Mouse (Mus musculus): Measurements from ENCODE around the gene Zfp418.

Gene Zfp418

DNA sequence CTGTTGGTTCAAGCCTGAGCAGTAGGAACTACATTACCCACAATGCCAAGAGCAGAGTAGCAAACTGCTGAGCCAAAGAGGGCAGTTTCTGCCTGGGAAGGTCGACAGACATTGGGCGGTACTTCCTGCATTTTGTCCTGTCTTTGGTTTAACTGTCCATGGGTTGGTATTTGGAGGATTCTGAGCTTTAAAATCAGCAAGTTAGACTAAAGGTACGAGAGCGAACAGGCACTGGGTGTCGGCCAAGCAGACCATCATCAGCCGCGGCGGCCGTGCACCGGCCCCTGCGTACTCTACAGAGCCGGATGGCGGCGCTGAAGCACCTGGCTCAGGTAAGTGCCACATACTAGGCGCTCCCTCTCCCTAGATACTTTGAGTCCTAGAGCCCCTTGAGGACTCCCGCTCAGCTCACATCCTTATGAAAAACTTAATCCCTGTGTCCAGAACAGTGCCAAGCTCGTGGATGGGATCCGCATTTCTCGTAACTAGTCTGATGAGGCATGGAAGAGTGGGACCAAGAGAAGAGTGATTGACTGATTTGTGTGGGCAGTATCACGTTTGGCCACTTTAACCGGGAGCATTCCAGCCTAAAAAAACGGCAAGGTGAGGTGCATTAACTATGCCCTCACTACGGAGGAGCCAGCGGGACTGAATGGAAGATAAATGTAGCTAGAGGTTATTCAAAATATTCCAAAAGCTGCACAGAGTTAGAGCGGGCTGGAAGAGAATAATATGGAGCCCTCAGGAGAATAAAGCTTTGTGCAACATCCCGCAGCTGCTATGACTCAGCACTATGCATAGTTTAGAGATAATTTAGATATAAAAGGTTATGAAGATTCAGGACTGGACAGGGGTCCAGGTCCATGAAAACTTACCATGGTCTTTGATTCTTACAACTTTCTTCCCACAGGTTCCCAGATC, at the start of gene Zfp418:
Gene Zfp418, plus strand, starts transcription at position 104 of the 921 bp plus-strand sequence.
- DNase-seq (ENCODE audit: low read depth), result peak; percentile 69

- DNase-seq (ENCODE audit: low read depth), result no peak
Measured at GRCm38 (mm10) chr7:7121602-7121980, 49.5 kb upstream of the Zfp418 start.

DNA sequence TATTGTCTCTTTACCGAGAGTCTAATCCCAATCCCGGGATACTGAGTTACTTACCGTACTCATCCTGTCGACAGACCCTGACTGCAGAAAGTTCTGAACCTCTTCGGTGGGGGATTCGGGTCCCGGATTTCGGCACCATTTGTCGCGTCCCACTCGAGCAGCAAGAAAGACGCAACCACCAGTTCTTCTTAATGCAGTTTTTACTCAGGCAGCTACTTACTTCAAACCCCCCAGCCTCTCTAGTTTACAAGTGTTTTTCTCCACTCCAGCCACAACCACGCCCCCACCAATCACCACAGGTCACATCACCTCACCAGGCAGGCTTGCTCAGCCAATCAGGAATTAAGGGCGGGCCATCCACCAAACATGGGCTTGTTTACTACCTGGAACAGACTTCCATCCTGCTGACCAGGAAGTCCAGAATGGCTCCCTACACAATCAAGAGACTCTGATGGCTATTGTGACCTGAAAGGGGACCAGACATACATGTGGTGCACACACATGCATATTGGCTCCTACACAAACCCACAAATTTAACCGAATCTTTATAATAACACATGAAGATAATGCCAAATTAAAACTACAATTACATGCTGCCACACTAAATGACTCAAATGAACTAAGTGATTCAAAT, 40.5 kb upstream of the Zfp418 start:
- DNase-seq (ENCODE audit: low read depth), result peak; percentile 26

- no peak for DNase-seq (ENCODE audit: low read depth)
Measured at GRCm38 (mm10) chr7:7132751-7133150, 38.4 kb upstream of the Zfp418 start.

- peak; percentile 58 for DNase-seq (ENCODE audit: low read depth)
Measured at GRCm38 (mm10) chr7:7136379-7136866, 34.7 kb upstream of the Zfp418 start, which contains the start of gene Zfp773. Zfp773 (minus strand) TSS chr7:7136755.

DNA sequence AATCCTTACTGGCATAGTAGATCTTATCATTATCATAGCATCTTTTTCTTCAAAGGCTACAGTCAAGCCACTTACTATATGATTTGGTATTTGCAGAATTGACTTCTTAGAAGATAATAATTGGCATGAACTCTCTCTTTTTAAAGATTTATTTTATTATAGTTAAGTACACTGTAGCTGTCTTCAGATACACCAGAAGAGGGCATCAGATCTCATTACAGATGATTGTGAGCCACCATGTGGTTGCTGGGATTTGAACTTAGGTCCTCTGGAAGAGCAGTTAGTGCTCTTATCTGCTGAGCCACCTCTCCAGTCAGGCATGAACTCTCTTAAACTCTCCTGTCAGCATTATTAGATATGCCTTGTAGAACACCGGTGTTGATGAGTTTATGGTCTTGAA, 26.9 kb upstream of the Zfp418 start:
- no peak for DNase-seq (ENCODE audit: low read depth)

DNA sequence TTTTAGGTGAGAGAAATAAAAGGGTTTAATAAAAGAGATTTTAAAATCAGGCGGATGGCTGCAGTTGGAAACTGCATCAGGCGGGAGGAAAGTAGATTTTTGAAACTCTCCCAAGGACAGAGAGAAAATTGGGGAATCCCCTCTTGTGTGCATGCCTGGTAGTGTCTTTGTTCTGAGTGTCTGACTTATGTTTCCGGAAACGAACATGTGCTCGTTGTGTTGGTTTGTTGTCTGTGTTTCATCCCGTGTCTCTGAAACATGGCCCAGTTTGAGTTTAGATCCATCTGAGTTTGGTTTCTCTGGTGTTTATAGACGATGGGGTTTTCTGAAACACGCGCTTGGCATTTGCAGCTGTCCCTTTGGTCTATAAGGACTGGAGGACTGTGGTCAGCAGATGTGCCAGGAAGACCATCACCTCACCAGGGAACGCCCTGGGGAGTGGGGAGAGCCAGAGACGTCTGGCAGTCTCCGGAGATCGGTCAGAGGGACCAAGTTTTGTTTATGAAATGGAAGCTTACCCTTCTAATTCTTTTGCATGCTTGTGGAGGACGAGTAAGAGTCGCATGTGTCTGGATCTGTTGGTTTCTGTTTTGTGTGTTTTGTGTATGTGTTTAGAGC, 25.0 kb upstream of the Zfp418 start:
- no peak for DNase-seq (ENCODE audit: low read depth)

DNA sequence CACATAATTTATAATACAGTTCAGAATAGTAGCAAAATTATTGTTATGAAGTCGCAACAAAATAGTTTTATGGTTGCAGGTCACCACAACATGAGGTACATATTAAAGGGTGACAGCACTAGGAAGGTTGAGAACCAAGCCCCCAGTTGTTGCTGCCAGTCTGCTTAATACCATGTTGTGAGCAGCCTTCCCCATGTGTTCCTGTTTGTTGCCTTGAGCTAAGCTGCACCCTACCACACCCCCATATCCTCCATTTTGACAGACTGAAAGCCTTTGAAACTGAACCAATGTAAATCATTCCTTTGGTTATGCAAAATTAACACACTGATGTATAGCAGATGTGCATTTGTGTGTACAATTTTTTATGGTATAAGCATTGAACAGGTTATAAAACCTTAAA, 14.8 kb downstream of the Zfp418 start:
- no peak for DNase-seq (ENCODE audit: low read depth)

DNA sequence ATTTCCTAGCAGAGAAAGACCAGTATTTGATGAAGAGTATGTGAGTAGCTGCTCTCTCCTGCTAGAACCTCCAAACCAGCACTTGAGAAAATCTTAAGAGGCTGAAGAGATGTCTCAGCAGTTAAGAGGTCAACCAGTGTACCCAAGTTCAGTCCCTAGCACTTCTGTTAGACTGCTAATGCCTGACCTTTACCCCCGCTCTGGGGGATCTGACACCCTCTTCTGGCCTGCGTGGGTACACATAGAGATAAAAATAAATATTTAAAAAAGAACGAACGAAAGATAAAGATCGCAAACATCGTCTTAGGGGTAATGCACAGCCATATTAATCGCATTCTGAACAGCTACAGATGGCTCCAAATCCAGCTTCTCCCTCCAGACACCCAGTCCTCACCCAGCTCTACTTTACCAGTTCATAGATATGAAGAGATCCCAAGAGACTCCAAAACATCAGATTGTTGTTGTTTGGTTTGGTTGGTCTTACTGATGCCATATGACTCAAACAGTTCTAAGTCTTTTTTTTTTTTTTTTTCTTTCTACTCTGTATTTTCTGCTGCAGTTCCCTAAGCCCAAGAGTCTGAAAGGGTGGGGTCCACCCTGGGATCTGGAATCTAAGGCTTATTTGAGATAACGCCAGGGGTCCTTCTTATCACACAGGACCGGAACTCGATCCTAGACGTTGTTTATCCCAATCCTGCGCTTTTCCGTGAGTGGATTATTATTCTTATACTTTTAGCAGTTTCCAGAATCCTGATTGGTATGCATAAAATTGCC, 16.5 kb downstream of the Zfp418 start:
- no peak for DNase-seq (ENCODE audit: low read depth)

DNA sequence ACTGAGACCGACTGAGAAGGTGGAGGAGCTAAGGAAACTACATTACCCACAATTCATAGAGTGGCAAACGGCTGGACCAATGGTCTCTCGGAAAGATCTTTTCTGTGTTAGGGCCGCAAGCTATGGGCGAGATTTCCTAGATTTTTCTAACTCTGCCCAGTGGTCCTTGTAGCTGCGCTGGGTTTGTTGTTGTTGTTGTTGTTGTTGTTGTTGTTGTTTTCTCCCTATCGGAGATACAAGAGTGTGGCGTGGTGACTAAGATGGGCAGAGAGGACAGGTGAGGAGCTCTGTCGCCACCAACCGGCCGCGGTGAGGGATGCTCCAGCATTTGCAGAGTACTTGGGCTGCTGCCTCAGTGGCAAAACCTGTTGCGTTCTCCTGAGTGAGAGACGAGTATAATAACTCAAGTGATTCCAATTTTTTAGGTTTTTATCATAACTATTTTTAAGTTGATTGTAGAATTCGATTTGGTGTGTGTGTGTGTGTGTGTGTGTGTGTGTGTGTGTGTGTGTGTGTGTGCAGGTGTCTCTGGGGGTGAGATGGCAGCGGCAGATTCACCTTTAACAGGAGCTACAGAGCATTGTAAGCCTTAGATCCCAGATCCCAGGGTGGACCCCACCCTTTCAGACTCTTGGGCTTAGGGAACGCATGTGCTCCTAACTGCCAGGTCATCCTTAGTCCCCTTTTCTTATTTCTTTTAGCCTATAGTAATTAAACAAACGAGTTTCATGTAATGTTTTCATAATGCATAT, 17.2 kb downstream of the Zfp418 start:
- DNase-seq (ENCODE audit: low read depth), result peak; percentile 80

GRCm38 (mm10) chr7:7209313-7210151, 38.4 kb downstream of the Zfp418 start, which contains the start of gene Zfp772:
Zfp772 (minus strand) TSS chr7:7209998.
- peak; percentile 72 for DNase-seq (ENCODE audit: low read depth)

Data from naive thymus-derived CD4-positive, alpha-beta T cell, adult 2 months (primary cell).